Comparison of ENCODE assay signal across 9 mouse cellular contexts in the genomic region with DNA sequence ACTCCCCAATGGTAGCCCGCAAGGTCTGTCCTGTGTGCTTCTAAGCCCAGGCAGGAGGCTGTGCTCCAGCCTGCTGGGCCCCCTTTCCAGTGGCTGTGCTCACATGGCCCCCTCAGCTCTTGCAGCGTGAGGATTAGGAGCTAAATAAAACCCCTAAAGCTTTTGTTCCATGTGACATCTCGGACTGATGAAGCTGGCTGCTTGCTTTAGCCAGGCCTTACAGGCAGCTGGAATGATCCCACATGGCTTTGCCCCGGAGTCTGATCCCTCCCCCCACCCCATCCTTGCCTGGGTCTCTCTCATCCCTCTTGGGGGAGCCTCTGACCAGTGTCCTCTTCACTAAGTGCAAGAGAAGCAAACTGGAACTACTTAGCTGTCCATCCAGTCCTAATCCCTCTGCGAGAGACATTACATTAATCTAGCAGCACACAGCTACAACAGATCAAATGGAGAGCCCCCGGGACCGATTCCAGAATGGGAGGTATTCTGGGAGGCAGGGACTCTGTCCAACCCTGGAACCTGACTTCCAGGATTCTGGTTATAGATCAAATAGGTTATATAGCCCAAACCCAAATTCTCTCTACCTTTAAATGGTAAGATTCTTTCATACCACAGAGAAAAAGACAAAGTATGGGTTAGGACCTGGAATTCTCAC.
DNase-seq lines count a peak whose midpoint lies in the region; ATAC-seq lines count a peak whose summit lies in the region.
"Had no signal": no experiment of that assay in that cellular context is flagged by ENCODE, and none has a peak within 500 bp of the region (broad histone marks: within the 10 kb centered on the region; RNA-seq: fewer than 3 reads in every experiment).

No protein-coding gene starts in this region.

- WGBS in kidney, embryonic 15.5 days, result 44% methylated on average over 7 of the region's 7 CpGs
- 8% methylated on average over 7 of the region's 7 CpGs for WGBS in forebrain, embryonic 15.5 days
- WGBS in hindbrain, embryonic 16.5 days, result 23% methylated on average over 7 of the region's 7 CpGs

- no peak overlapping the region for H3K4me2 ChIP-seq in kidney, embryonic 15.5 days
- H3K4me2 ChIP-seq in forebrain, embryonic 15.5 days (replicated peaks), result no peak overlapping the region
- H3K4me2 ChIP-seq in hindbrain, embryonic 16.5 days (ENCODE audit: low read length), result no peak overlapping the region

- DNase-seq in kidney, postnatal 10 days, result no peak
- DNase-seq in retina, embryonic 14.5 days (ENCODE audit: low spot score), result peak; percentile 40
- DNase-seq in left cerebral cortex, postnatal 25 days (ENCODE audit: low spot score in 2 of 2), result no peak
- DNase-seq in left cerebral cortex, adult 9 months (ENCODE audit: low spot score in 2 of 2), result no peak
- DNase-seq in frontal cortex, postnatal 25 days (ENCODE audit: low spot score in 2 of 2), result no peak
- DNase-seq: liver had no signal

- peak overlapping the region; percentile 59 for H3K27ac ChIP-seq in kidney, embryonic 15.5 days
- H3K27ac ChIP-seq in forebrain, embryonic 15.5 days (replicated peaks), result peak overlapping the region; percentile 55
- H3K27ac ChIP-seq in hindbrain, embryonic 16.5 days (ENCODE audit: low read depth, low read length), result peak overlapping the region; percentile 62

- peaks cover 68% of the 10 kb centered on the region for H3K4me1 ChIP-seq in kidney, embryonic 15.5 days
- H3K4me1 ChIP-seq in forebrain, embryonic 15.5 days, result peaks cover 81% of the 10 kb centered on the region
- peaks cover 50% of the 10 kb centered on the region for H3K4me1 ChIP-seq in hindbrain, embryonic 16.5 days (ENCODE audit: control insufficient read depth, insufficient read depth, low read depth, low read length)

- no peaks in the 10 kb centered on the region for H3K27me3 ChIP-seq in kidney, embryonic 15.5 days
- no peaks in the 10 kb centered on the region for H3K27me3 ChIP-seq in forebrain, embryonic 15.5 days
- H3K27me3 ChIP-seq in hindbrain, embryonic 16.5 days (replicated peaks; ENCODE audit: control insufficient read depth, insufficient read depth, low read length), result no peaks in the 10 kb centered on the region

- peaks cover 26% of the 10 kb centered on the region for H3K36me3 ChIP-seq in kidney, embryonic 15.5 days
- no peaks in the 10 kb centered on the region for H3K36me3 ChIP-seq in forebrain, embryonic 15.5 days
- H3K36me3 ChIP-seq in hindbrain, embryonic 16.5 days (ENCODE audit: control insufficient read depth, insufficient read depth, low read length), result no peaks in the 10 kb centered on the region

- no peak overlapping the region for H3K4me3 ChIP-seq in kidney, embryonic 15.5 days (replicated peaks)
- no peak overlapping the region for H3K4me3 ChIP-seq in forebrain, embryonic 15.5 days
- no peak overlapping the region for H3K4me3 ChIP-seq in hindbrain, embryonic 16.5 days (ENCODE audit: low read length)

- H3K9ac ChIP-seq in kidney, embryonic 15.5 days, result no peak overlapping the region
- no peak overlapping the region; the same call in 1 of the 2 replicates for H3K9ac ChIP-seq in forebrain, embryonic 15.5 days (replicated peaks)
- H3K9ac ChIP-seq in hindbrain, embryonic 16.5 days (ENCODE audit: low read depth, low read length), result peak overlapping the region; percentile 20

- no peaks in the 10 kb centered on the region for H3K9me3 ChIP-seq in kidney, embryonic 15.5 days (replicated peaks)
- no peaks in the 10 kb centered on the region for H3K9me3 ChIP-seq in forebrain, embryonic 15.5 days
- H3K9me3 ChIP-seq in hindbrain, embryonic 16.5 days (ENCODE audit: control insufficient read depth, low read length), result no peaks in the 10 kb centered on the region

- ATAC-seq in kidney, embryonic 15.5 days (replicated peaks; ENCODE audit: low FRiP score), result no peak
- no peak for ATAC-seq in forebrain, embryonic 15.5 days (replicated peaks)
- peak; percentile 22; the same call in 1 of the 2 replicates for ATAC-seq in hindbrain, embryonic 16.5 days

- intact Hi-C loops in left cerebral cortex, postnatal 25 days (cut with DNase I), result no loop called here
